Mouse (Mus musculus) ZHBTc4 (cell line): ENCODE data around the gene Atxn7l2.
A peak's percentile ranks its signal among the peaks of the same experiment; 100 is the strongest.

Experiments used
- DNase-seq: peaks from one replicate; pipeline ENCODE4 v3.0.0-alpha.2; 2011; ENCODE audit warnings: low read depth, low spot score

Atxn7l2 gene

DNA sequence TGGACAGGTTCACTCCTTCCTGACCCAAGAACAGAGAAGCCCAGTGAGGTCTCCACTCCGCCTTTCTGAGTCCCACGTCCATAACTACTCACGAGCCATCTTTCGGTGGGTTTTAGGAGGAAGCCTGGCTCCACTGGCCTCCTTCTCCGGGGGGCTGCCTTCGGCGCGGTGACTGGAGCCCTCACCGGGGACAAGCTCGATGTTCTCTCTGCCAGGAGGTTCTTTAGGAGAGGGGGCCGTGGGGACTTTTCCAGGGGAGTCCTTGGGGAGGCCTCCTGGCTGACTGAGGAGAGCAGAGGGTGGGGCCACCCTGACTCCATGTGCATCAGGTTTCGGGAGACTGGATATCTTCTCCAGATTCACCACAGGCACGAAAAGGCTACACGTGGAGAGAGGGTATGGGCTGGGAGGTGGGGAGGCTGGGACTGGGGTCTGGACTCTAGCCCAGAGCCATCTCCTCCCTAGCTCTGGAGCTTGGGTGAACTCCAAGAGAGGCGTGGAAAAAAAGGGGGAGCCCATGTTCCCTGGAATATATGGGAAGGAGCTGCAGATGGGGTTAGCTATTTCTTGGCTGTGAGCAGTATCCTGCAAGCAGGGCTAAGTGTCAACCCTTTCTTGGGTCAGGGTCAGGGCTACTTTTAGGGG is 3.9 kb downstream of the Atxn7l2 start:
- no peak for DNase-seq

DNA sequence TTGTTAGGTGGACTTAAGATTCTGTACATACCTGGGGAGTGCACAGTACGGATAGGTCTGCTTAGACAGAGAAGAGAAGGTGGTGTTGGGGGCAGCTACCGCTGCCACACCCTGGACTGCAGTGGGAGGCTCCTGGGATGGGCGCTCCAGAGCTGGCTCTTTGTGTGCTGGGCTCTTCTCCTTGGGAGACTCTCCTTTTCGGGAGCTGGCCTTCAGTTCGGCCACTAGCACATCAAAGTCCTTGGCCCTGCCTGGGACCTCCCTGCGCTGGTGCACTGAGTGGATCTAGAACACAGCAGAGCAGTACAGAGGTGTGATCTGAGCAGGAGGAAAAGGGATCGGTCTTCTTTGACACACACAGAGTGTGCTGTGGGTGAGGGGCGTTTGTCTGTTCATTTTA is 5.1 kb downstream of the Atxn7l2 start:
- DNase-seq: no peak

DNA sequence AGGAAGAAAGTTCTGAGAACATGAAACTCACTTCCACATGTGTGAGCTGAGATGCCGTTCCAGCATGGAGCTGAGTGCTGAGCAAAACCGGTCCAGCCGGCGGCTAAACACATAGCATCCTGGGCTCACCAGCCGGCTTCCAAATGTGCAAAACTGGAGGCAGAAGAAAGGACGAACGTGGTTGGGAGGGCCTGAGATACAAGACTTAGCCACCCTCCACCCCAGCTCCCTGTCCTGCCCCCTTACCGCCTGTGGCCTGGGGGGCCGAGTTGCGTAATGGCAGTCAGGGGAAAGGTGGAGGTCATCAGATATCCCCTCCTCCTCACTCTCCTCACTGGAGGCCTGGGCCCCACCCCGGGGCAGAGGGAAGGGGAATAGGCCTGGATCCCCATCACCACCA is 6.3 kb downstream of the Atxn7l2 start:
- no peak for DNase-seq

DNA sequence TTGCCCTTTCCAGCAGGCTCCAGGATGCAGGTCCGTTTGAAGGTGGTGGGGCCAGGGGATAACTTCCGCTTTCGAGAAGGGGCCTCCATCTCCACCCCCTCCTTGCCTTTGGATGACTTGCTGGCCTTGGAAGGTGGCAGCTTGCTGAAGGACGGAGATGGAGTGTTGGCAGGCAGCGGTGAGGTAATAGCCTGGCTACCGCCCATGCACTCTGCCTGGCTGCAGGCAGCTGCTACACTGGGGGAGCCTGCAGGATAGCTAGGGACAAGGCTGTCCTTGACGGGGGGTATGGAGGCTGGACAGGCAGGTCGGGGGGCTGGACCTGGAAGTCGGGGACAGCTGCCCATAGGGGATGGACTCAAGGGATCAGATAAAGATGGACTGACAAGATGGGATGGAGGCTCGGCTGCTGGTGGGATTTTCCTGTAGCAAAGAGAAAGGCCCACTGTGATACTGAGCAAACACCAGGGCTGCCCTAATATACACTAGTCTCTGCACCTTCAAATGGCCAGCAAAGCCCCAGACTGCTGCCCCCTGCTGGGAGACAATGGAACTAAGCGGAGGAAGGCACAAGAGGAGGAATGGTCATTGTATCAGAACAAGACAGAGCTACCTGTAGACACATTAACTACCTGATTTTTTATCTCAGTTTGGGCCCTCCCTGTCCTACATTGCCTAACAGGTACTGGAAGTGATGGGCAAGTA is 7.0 kb downstream of the Atxn7l2 start:
- peak; percentile 82 for DNase-seq

DNA sequence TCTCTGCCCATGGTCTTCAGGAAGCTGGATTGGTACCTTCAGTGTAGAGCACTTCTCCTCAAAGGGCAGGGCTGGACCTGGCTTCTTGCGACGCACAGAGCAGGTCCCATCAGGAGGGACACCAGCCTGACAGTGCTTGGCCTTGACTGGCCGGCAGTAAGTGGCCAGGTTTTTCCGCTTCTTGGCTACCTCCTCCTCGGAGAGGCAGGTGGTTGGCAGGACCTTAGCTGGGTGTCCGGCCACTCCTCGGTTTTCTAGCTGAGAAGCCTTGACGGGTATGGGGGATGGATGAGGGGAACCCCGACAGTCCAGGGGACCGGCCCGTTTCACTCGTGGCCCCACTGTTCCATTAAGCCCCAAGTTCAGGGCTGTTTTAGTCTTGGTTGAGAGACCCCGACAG is 7.5 kb downstream of the Atxn7l2 start:
- no peak for DNase-seq

DNA sequence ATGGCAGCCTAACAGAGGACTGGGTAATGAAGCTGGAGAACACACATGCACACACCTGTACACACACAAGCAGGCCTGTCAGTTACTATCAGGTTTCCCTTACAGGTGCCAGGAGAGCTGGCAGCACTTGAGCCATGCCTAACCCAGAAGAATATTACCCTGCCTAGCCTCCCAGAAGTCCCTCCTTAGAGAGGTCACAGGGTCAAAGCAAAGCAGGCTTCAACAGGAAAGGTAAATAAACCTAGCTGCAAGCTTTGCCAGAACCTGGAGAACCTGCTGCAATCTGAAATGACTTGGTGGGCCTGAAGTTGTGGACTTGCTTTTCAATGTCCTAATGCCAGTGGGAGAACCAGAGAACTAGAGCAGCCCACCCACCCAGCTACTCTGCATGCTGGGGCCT is 8.2 kb downstream of the Atxn7l2 start:
- DNase-seq: no peak

DNA sequence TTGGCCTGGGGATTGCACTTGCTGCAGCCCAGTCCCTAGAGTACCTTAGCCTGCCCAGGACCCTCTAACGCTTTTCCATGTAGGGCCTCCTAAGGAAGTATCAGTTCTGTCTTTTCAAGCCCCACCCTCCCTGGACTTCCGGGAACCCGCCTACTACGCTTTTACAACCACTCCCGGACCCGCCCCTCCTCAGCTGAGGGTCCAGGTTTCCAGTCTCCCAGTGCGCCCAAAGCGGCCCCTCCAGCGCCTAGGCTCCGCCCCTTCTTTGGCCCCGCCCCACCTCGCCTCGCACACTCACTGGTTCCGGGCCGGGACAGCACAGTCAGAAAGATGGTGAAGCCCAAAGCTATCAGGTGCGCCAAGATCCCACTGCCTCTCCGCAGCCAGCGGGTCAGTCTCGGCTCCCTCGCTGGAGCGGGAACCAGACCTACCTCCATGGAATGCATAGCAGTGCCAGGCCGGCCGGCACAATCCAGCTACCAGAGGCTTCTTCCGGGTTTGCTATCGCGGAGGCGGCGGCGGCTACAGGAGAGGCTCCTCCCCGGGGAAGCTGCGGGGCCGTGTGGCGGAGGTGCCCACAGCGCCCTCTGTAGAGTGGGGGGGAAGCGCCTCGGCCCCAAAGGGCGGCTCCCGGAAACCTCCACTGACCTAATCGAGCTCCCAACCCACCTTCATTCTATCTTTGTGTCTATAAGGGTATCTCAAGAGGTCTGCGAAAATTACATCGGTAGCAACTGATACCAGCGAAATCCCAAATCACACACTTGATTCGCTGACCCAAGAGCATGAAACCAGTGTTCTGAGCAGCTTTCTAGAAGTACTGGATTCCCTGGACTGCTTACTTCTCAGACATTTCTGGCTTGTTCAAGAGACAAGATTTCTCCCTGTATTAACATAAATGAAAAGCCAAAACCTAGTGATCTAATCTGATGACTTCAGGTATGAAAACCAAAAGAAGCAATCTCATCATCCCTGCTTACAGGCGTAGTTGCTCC is 10.1 kb downstream of the Atxn7l2 start, which contains the start of gene Cyb561d1:
TSS of gene Cyb561d1 (minus strand) at position 884 of the 995 bp plus-strand sequence.
- DNase-seq: peak; percentile 99

DNA sequence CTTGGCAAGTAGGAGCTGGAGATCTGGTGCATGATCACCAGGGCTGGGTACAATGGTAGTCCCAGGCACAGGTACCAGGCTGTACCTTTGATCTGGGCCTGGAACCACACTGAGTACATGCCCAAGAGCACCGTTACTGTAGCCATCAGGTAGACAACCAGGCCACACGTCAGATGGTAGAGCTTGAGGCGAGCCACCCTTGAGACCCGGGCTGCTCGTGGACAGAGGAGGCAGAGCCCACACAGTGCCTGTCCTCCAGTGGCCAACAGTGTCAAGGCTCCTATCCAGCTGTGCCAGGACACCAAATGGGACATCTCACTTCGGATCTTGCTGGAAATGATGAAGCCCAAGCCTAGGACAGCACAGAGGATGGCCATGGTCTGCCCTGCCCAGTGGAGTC is 11.5 kb downstream of the Atxn7l2 start:
- DNase-seq: no peak

DNA sequence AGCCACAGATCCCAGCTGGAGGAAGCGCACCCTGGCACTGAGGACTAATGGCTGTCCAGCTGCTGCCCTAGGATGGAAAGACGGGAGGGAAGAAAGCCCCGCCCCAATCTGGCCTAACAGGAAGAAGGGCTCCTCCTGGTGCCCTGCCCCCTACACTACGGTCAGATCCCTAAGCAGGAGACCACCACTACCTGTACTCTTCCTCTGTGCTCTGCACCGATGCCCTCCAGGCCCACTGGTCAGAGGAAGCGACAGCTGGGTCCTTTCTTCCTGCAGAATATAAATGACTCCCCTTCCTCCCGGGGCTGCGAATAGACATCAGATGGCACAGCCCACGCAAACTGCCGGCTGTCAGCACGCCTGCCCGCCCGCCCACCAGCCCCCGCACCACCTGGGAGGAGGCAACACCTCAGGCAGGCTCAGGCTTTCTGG is 13.7 kb downstream of the Atxn7l2 start:
- peak; percentile 33 for DNase-seq

DNA sequence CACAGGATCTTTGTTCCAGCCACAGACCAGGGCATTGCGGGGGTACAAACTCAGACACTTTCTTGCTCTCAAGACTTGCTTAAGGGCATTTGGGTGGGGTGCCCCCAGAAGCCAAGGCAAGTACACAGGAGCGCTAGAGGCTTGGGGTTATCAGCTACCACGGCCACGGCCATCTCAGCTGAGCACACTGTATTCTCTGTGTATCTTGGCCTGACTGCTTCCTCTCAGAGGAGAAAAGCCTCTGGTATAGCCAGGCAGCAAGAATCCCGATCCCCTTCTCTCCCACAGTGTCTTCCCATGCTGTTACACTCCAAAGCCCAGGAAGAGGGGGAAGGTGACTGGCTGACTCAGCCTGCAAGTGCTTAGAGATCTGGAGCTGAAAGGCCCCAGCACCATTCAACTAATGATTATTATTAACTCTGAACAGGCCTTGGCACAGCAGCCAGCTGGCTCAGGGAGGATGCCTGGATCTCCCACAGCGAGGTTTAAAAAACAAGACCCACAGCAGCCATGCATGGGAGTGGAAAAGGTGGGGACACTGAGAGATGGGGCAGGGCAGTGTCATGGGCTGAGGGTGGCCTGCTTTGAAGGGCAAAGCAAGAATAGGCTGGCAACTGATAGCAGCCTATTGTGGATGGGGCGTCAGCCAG is 14.7 kb downstream of the Atxn7l2 start:
- no peak for DNase-seq

DNA sequence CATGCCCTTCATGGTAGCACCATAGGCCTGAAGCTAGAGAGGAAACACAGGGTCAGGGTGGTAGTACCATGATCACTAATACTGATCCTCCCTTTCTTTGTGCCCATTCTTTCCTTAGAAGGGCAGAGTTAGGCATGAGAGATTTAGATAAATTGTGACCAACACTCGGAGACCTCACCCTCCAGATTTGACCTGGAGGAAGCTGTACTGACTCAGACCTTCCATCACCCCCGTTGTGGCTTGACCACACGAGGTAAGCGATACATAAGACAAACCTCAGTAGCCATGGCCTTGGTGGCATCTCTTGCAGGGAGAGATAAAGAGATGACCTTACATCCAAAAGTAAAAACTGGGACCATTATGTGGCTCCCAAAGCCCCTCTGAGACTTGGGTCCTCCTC is 15.4 kb downstream of the Atxn7l2 start:
- DNase-seq: no peak

DNA sequence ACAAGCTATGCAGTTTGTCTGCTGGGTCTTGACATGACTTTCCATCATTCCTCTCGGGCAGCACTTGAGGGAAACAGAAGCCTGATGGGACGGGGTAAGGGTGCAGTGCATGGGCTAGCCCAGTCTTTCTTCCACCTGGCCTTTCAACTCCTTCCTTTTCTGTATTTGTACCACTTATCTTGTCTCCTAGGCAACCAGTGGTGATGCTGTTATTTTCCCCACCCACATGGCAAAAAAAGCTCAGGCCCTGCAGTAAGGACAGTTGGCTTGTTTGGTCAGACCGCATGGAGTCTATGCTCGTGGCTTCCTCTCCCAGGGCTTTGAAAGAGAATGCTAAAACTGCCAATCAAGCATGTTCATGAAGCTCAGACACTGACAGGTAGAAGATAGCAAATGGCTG is 17.0 kb downstream of the Atxn7l2 start:
- no peak for DNase-seq

DNA sequence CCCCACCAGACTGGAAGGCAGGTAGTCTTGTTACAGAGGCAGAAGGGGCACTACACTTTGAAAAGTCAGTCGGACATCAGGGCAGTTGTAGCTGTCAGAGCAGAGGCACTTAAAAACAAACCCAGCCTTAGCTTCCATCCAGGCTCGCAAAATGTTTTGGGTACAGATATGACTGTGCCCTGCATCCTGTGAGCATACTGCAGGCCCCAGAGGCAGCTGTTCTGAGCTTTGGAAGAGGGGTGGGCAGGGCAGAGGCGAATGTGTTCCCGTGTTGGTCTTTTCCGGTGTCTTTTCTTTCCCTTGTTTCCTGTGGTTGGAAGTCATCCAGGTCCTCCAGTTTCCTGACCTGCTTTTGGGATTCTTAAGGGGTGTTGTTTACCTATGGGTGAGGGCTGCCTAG is 20.8 kb downstream of the Atxn7l2 start:
- no peak for DNase-seq

DNA sequence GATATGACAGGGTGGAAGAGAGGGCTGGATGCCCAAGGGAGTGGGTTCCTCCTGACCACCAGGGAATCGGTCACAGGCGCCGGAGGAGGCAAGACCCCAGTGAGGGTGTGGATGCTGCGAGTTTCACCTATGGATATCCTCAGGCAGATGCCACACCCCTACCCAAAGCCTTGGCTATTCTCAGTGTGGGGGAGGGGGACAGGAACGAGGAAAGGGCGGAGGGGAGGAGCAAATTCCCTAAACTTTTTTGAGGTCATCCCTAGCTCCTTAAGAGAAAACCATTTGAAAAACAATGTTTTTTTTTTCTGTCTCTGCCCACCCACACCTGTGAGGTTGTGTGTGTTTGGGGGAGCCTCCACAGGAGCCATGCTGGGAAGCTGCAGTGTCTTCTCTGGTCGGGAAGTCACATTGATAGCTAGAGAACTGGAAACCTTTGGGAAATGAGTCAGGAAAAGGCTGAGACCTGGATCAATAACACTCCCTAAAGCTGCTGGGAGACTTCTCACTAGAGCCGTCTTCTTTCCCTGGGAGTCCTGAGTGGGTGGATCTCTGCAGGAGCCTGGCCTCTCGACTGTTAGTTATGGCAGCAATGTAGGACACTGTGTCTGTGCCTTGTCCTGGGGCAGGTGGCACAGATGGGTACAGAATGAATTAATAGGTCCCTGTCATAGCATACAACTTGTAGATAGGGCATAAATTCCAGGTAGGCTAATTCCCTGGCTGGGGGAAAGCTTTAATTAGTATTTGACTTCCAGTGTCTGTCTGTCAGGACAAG is 21.8 kb downstream of the Atxn7l2 start:
- DNase-seq: peak; percentile 43

DNA sequence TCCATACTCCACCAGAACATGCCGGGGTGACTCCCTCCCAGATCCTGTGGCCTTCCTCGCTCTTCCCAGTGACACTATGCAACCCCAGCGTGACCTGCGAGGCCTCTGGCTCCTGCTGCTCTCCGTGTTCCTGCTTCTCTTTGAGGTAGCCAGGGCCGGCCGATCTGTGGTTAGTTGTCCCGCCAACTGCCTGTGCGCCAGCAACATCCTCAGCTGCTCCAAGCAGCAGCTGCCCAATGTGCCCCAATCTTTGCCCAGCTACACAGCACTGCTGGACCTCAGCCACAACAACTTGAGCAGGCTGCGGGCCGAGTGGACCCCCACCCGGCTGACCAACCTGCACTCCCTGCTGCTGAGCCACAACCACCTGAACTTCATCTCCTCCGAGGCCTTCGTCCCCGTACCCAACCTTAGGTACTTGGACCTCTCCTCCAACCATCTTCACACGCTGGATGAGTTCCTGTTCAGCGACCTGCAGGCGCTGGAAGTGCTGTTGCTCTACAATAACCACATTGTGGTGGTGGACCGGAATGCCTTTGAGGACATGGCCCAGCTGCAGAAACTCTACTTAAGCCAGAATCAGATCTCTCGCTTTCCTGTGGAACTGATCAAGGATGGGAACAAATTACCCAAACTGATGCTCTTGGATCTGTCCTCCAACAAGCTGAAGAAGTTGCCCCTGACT is 23.5 kb downstream of the Atxn7l2 start:
- DNase-seq: peak; percentile 40

DNA sequence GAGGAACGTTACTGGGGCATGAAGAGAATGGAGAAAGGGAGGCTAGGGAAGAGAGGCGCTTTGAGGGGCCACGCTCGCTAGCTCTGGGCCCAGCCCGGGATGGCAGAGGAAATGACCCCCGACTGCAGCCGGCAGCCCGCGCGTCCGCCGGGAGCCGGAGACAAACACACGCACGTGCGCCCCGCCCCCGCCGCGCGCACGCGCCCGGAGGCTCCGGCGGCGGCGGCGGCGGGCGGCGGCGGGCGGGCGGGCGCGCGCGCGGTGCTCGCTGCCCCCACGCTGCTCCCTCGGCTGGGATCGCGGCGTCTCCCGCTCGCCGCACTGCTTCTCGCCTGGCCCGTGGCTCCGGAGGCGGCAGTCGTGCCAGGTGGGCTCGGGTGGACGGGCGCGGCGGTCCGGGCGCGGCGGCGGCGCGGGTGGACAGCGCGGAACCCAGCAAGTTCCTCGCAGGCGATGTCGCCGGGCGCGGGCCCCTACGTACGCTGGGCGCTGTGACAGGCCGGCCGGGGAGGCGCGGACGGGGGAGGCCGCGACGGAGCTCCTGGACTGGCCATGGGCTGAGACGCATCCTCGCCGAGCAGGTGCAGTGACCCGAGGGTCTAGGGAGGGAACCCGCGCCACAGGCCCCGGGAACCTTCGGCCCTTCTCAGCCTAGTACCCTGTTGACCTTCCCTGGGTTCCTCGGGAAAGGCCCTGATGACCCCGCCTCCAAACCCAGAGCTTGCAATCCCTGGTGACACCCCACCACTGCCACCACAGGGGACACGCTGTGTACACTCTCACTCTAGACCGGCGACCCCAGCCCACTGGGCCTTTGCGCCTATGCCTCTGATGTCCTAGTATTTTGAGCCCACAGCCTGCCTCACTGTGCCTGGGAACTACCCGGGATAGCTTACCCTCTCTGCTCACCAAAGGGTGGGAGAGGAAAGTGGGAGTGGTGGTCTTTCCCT is 24.4 kb downstream of the Atxn7l2 start, which contains the start of gene Amigo1:
TSS of gene Amigo1 (plus strand) at position 238 of the 950 bp plus-strand sequence.
- peak; percentile 67 for DNase-seq

DNA sequence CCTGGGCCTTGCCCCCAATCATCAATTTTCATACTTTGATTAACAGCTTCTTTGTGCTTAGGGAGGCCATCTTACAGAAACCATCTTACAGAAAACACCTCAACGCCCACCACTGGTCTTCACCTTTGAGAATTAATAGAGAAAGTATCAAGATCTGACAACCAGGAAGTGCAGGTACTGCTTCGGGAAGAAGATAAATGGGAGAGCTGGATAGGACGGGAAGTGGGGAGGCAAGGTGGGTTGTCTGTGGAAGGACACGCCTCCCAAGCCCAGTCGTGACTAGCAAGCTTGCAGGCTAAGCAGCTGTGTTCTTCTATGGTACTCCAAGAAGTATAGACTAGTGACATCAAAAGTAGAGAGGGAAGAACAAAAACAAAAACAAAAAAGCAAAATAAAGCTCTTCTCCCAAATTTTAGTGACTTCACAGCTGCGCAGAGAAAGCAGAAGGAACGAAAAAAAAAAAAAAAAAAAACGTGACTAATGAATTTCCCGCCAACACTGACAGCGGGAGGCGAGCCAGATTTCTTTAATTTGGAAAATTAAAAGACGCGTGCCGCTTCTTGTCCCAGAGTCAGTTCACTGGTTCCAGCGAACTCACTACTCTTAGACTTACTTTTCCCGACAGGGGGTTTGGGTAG is 25.2 kb downstream of the Atxn7l2 start:
- peak; percentile 50 for DNase-seq

DNA sequence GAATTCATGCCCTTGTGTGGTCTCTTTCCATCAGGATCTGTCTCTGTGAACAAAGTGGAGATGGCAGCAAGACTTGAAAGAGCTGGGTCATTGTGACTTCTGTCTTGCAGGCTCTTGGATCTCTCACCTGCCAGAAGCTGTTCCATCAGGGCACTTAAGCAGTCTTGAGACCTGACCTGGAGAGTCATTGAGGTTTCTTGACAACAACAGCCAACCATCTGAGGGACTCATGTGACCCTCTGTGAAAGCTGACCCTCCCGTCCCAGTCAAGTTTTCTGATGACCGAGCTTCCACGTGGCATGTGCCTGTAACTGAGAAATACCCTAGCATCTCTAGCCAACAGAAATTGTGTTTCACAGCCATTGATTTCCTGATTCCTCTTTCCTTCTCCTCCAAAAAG is 26.0 kb downstream of the Atxn7l2 start:
- no peak for DNase-seq

DNA sequence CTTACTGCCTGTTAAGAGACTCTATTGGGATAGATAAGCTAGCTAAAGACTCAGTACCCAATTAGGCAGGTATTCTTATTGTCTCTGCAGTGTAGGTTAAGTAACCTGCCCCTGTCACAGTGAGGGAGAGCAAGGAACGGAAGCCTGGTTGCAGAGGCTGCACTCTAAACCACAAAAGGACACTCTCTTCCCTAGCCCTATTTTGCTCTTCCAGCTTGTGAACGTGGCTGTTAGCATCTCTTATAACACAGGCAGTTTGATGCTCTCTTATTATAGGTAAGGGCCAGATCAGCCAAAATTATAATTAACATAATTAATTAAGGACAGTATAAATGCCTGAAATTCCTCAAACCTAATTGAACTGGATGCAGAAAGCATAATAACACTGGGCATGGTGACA is 30.2 kb downstream of the Atxn7l2 start:
- no peak for DNase-seq
